Mouse (Mus musculus) heart, embryonic 10.5 days (tissue): ENCODE results near the gene Olfr1039. TPM values are rescaled to one million over a fixed set of nuclear protein-coding genes. Genes with fewer than 3 reads are reported as not detected.
"Not testable (repeated sequence)": the region's sequence is repeated elsewhere in the genome, so short reads cannot be mapped to it uniquely, and the experiment has no call there.

Source experiments
- DNase-seq: peaks from one replicate; pipeline ENCODE4 v3.0.0-alpha.2; 2017; ENCODE audit warnings: low spot score
- H3K27ac ChIP-seq: fragments of 300-500 bp; sonication (generic); 2 replicates; pipeline ENCODE4 v1.5.1; 2016; ENCODE audit warnings: mild to moderate bottlenecking
- H3K27me3 ChIP-seq: fragments of 300-500 bp; sonication (generic); 2 replicates; pipeline ENCODE4 v1.6.1; 2016; ENCODE audit warnings: mild to moderate bottlenecking; ENCODE audit not compliant: poor library complexity, insufficient read depth, severe bottlenecking
- H3K36me3 ChIP-seq: fragments of 300-500 bp; sonication (generic); 2 replicates; pipeline ENCODE4 v1.6.1; 2016; ENCODE audit warnings: mild to moderate bottlenecking, moderate library complexity
- H3K4me1 ChIP-seq: fragments of 300-500 bp; sonication (generic); 2 replicates; pipeline ENCODE4 v1.6.1; 2016; ENCODE audit warnings: mild to moderate bottlenecking
- H3K4me3 ChIP-seq: fragments of 300-500 bp; sonication (generic); 2 replicates; pipeline ENCODE4 v1.5.1; 2016; ENCODE audit warnings: mild to moderate bottlenecking, moderate library complexity
- H3K9me3 ChIP-seq: fragments of 300-500 bp; sonication (generic); 2 replicates; pipeline ENCODE4 v1.6.1; 2016; ENCODE audit warnings: mild to moderate bottlenecking, moderate library complexity
- WGBS: fragments of 180-500 bp; shearing (Covaris S2); methylation state at CpG from one replicate; pipeline ENCODE4 v1.1.7; 2016; 5-methylcytosine and 5-hydroxymethylcytosine counted together
- polyA plus RNA-seq: library from polyadenylated mRNA; unstranded; fragments of >200 nt; fragmentation: Nextera tagmentation; extraction: Ambion mirVana; gene quantifications from 2 replicates; pipeline ENCODE4 v1.2.1, GENCODE M21; 2016

Gene Olfr1039
- not detected in 2 replicates for polyA plus RNA-seq

DNA sequence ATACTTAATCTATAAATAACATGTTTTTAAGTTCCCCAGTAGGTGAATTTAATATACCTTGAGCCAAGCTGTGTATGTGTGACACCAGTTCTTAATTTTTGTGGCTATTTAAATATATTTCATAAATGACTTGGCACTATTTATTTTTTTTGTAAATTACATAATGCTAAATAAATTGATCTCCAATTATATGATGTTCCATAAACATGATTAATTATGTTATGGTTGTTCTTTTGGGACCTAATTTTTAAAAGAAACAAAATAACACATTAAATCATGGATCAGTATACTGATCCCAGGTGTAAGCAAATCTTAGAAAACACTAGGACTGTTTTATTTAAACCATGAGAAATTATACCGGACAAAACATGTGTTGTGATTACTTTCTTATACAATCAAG lies at the start of gene Olfr1039:
Gene Olfr1039 (minus strand): TSS at position 101 of the 400 bp plus-strand sequence.
- no peak for DNase-seq
- 90% methylated on average over 1 of the region's 1 CpGs for WGBS
- H3K36me3 ChIP-seq = no peaks in the 10 kb centered on the region
- no peaks in the 10 kb centered on the region for H3K4me1 ChIP-seq
- no peak within 1 kb of the TSS for H3K27ac ChIP-seq
- H3K4me3 ChIP-seq = no peak within 1 kb of the TSS
- H3K27me3 ChIP-seq = no peaks in the 10 kb centered on the region
- no peaks in the 10 kb centered on the region for H3K9me3 ChIP-seq

- H3K27ac ChIP-seq = no peak overlapping the region
- 84% methylated on average over 3 of the region's 3 CpGs for WGBS
These were observed 44.2 kb upstream of the Olfr1039 start for GRCm38 (mm10) chr2:86179950-86180349.

GRCm38 (mm10) chr2:86177720-86178119 lies 42.0 kb upstream of the Olfr1039 start, which contains the start of gene Olfr1044:
Olfr1044 (minus strand) TSS chr2:86177820.
- no peak within 1 kb of the TSS for H3K4me3 ChIP-seq
- no peaks in the 10 kb centered on the region for H3K36me3 ChIP-seq
- H3K27ac ChIP-seq = no peak within 1 kb of the TSS
- H3K4me1 ChIP-seq = no peaks in the 10 kb centered on the region
- H3K9me3 ChIP-seq = no peaks in the 10 kb centered on the region
- DNase-seq = no peak
- no peaks in the 10 kb centered on the region for H3K27me3 ChIP-seq

More at GRCm38 (mm10) chr2:86179950-86180349, 44.2 kb upstream of the Olfr1039 start:
- H3K36me3 ChIP-seq = no peaks in the 10 kb centered on the region
- no peak overlapping the region for H3K4me3 ChIP-seq
- no peaks in the 10 kb centered on the region for H3K27me3 ChIP-seq
- no peaks in the 10 kb centered on the region for H3K4me1 ChIP-seq
- H3K9me3 ChIP-seq = no peaks in the 10 kb centered on the region
- no peak for DNase-seq

DNA sequence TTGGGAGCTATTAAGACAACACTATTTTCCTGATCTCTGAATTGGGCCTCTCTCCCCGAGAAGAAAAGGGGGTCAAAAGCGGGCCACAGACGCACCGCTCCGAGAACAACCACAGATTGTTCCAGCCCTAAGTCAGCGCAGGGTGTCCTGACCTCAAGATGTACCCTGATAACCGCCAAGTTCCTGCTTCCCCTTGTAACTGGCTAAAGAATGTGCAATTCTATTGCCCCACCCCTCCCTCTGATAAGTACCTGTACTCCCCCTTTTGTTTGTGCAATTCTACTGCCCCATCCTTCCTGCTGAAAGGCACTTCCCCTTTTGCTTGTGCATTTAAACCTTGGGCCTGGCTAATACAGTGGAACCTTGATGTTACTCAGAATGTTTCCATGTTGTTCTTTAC lies 39.7 kb upstream of the Olfr1039 start:
- H3K36me3 ChIP-seq, H3K27ac ChIP-seq, H3K27me3 ChIP-seq, H3K4me1 ChIP-seq, H3K9me3 ChIP-seq, H3K4me3 ChIP-seq, DNase-seq: not testable (repeated sequence)
- WGBS = 82% methylated on average over 7 of the region's 7 CpGs

- no peak for DNase-seq
- H3K4me1 ChIP-seq = no peaks in the 10 kb centered on the region
- no peaks in the 10 kb centered on the region for H3K36me3 ChIP-seq
- no peaks in the 10 kb centered on the region for H3K27me3 ChIP-seq
- no peak within 1 kb of the TSS for H3K27ac ChIP-seq
- no peak within 1 kb of the TSS for H3K4me3 ChIP-seq
- 86% methylated on average over 2 of the region's 2 CpGs for WGBS
- H3K9me3 ChIP-seq = no peaks in the 10 kb centered on the region
These were observed 31.7 kb upstream of the Olfr1039 start, which contains the start of gene Olfr1043 for GRCm38 (mm10) chr2:86167422-86167821. Olfr1043 (minus strand) TSS chr2:86167522.

DNA sequence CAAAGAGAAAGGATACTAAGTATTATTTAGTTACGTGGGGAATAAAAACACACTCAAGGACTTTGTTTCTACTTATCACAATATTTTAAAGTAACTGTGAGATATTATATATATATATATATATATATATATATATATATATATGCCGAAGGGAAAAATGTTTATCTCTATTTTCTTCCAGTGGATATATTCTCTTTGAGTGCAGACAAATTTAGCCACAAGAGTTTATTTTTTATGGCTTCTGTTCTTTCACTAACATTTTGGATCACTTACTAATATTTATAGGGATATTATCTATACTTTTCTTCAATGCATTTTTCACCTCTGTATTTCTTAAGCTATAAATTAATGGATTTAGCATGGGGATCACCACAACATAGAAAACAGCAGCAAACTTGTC lies 26.0 kb upstream of the Olfr1039 start, which contains the start of gene Olfr1042:
Gene Olfr1042 (minus strand): TSS at position 101 of the 400 bp plus-strand sequence.
- DNase-seq = no peak
- Histone ChIP-seq H3K9me3 (no peaks in the 10 kb centered on the region), H3K27me3 (no peaks in the 10 kb centered on the region), H3K36me3 (no peaks in the 10 kb centered on the region), H3K4me1 (no peaks in the 10 kb centered on the region), H3K27ac (no peak within 1 kb of the TSS), H3K4me3 (no peak within 1 kb of the TSS)
- 88% methylated on average over 2 of the region's 2 CpGs for whole genome bisulfite sequencing

DNA sequence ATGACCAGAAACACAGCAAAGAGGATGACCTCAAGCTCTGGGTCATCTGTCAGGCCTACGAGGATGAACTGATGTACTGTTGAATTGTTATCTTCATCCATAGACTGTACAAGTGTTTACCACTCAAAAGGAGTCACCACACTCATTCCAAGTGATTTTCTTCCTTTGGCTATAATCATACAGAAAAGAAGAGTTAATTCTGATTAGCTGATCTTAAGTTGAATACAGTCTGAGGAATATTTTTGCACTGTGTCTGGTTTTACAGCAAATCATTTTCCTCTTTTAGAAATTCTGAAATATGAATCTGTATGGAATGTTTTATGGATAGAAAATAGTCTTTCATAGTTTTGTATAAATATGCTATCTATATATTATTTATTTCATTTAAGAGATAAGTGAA lies 10.9 kb upstream of the Olfr1039 start, which contains the start of gene Olfr1040:
Gene Olfr1040 (minus strand): TSS at position 101 of the 400 bp plus-strand sequence.
- Histone ChIP-seq H3K36me3 (no peaks in the 10 kb centered on the region), H3K4me3 (no peak within 1 kb of the TSS), H3K9me3 (no peaks in the 10 kb centered on the region), H3K4me1 (no peaks in the 10 kb centered on the region), H3K27ac (no peak within 1 kb of the TSS), H3K27me3 (no peaks in the 10 kb centered on the region)
- WGBS = 72% methylated on average over 1 of the region's 1 CpGs
- DNase-seq = no peak

DNA sequence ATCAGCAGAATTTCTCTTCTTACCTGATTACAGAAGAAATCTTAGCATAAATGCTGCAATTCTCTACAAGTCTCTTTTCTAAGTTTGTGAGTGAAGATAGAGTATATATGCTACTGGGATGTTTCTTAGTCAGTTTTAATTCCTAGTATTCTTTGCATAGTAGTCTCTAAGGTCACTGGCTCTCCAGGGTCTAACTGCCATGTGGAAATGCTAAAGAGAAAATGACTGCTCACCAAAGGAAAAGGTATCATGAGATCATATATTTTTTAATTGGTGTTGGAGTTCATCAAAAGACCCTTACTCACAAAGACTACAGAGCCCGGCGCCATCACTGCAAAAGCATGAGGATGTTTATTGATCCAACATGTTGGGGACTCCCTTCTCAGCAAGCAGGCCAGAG lies 48.4 kb downstream of the Olfr1039 start, which contains the start of gene Olfr1037:
Gene Olfr1037 (minus strand): TSS at position 101 of the 400 bp plus-strand sequence.
- H3K27ac ChIP-seq = no peak within 1 kb of the TSS
- no peaks in the 10 kb centered on the region for H3K4me1 ChIP-seq
- H3K36me3 ChIP-seq = no peaks in the 10 kb centered on the region
- no peaks in the 10 kb centered on the region for H3K9me3 ChIP-seq
- no peak within 1 kb of the TSS for H3K4me3 ChIP-seq
- no peaks in the 10 kb centered on the region for H3K27me3 ChIP-seq
- WGBS = 93% methylated on average over 2 of the region's 2 CpGs
- DNase-seq = no peak

GRCm38 (mm10) chr2:86080478-86080877 lies 55.2 kb downstream of the Olfr1039 start:
- H3K9me3 ChIP-seq, H3K27me3 ChIP-seq, H3K27ac ChIP-seq, H3K36me3 ChIP-seq, DNase-seq, H3K4me1 ChIP-seq, H3K4me3 ChIP-seq: not testable (repeated sequence)
- WGBS = 78% methylated on average over 1 of the region's 1 CpGs

Other genes starting within 250 kb of the Olfr1039 start
- not detected in 2 replicates for gene Olfr1024, start 230.9 kb downstream of the Olfr1039 start, polyA plus RNA-seq
- gene Olfr1025-ps1, start 220.7 kb downstream of the Olfr1039 start, polyA plus RNA-seq = not detected in 2 replicates
- not detected in 2 replicates for gene Olfr1026, start 214.4 kb downstream of the Olfr1039 start, polyA plus RNA-seq
- not detected in 2 replicates for gene Olfr1028, start 185.5 kb downstream of the Olfr1039 start, polyA plus RNA-seq
- gene Olfr1029, start 162.0 kb downstream of the Olfr1039 start, polyA plus RNA-seq = not detected in 2 replicates
- gene Olfr1030, start 156.7 kb downstream of the Olfr1039 start, polyA plus RNA-seq = not detected in 2 replicates
- gene Olfr1031, start 145.6 kb downstream of the Olfr1039 start, polyA plus RNA-seq = not detected in 2 replicates
- not detected in 2 replicates for gene Olfr1032, start 130.4 kb downstream of the Olfr1039 start, polyA plus RNA-seq
- gene Olfr1033, start 115.3 kb downstream of the Olfr1039 start, polyA plus RNA-seq = 0.21 TPM in 1 of 2 replicates, not detected in the other
- gene Olfr1034, start 90.1 kb downstream of the Olfr1039 start, polyA plus RNA-seq = not detected in 2 replicates
- not detected in 2 replicates for gene Olfr1036, start 61.9 kb downstream of the Olfr1039 start, polyA plus RNA-seq
- gene Olfr1037, start 48.5 kb downstream of the Olfr1039 start, polyA plus RNA-seq = not detected in 2 replicates
- gene Olfr1040, start 10.8 kb upstream of the Olfr1039 start, polyA plus RNA-seq = not detected in 2 replicates
- not detected in 2 replicates for gene Olfr1042, start 25.9 kb upstream of the Olfr1039 start, polyA plus RNA-seq
- not detected in 2 replicates for gene Olfr1043, start 31.6 kb upstream of the Olfr1039 start, polyA plus RNA-seq
- not detected in 2 replicates for gene Olfr1044, start 41.9 kb upstream of the Olfr1039 start, polyA plus RNA-seq
- not detected in 2 replicates for gene Olfr52, start 49.8 kb upstream of the Olfr1039 start, polyA plus RNA-seq
- gene Olfr1045, start 67.1 kb upstream of the Olfr1039 start, polyA plus RNA-seq = not detected in 2 replicates
- gene Olfr1046, start 83.4 kb upstream of the Olfr1039 start, polyA plus RNA-seq = not detected in 2 replicates
- not detected in 2 replicates for gene Olfr1047, start 95.5 kb upstream of the Olfr1039 start, polyA plus RNA-seq
- gene Olfr1048, start 104.4 kb upstream of the Olfr1039 start, polyA plus RNA-seq = not detected in 2 replicates
- gene Olfr1049, start 122.4 kb upstream of the Olfr1039 start, polyA plus RNA-seq = not detected in 2 replicates
- gene Olfr1051, start 143.2 kb upstream of the Olfr1039 start, polyA plus RNA-seq = not detected in 2 replicates
- not detected in 2 replicates for gene Olfr1052, start 156.5 kb upstream of the Olfr1039 start, polyA plus RNA-seq
- not detected in 2 replicates for gene Olfr1053, start 179.4 kb upstream of the Olfr1039 start, polyA plus RNA-seq
- not detected in 2 replicates for gene Olfr1054, start 199.5 kb upstream of the Olfr1039 start, polyA plus RNA-seq
- gene Olfr1055, start 214.4 kb upstream of the Olfr1039 start, polyA plus RNA-seq = not detected in 2 replicates
- gene Olfr1056, start 226.5 kb upstream of the Olfr1039 start, polyA plus RNA-seq = not detected in 2 replicates
- gene Olfr1057, start 242.5 kb upstream of the Olfr1039 start, polyA plus RNA-seq = not detected in 2 replicates